Mouse (Mus musculus): ENCODE measurements around the gene Xab2. TPM values are rescaled to one million over a fixed set of nuclear protein-coding genes. Genes with fewer than 3 reads are reported as not detected.

The Xab2 gene
- total RNA-seq (2023): 10 to 100 TPM; 38.0 to 40.5 TPM

GRCm38 (mm10) chr8:3621199-3621970, at the start of gene Xab2, which contains the start of gene Pet100:
Gene Xab2, minus strand, starts transcription at chr8:3621316.
Gene Pet100, plus strand, starts transcription at chr8:3621548.

GRCm38 (mm10) chr8:3665507-3665906, 44.4 kb upstream of the Xab2 start, which contains the start of gene Mcemp1:
Gene Mcemp1, plus strand, starts transcription at chr8:3665754.

GRCm38 (mm10) chr8:3655526-3655925, 34.4 kb upstream of the Xab2 start, which contains the start of gene Retn:
Gene Retn, plus strand, starts transcription at chr8:3655770.

GRCm38 (mm10) chr8:3630647-3631477, 9.7 kb upstream of the Xab2 start, which contains the start of gene Stxbp2:
Gene Stxbp2, plus strand, starts transcription at chr8:3630955.

GRCm38 (mm10) chr8:3625445-3625844, 4.3 kb upstream of the Xab2 start, which contains the start of gene Pcp2:
Gene Pcp2, minus strand, starts transcription at chr8:3625545.

GRCm38 (mm10) chr8:3586993-3587390, 34.1 kb downstream of the Xab2 start, which contains the start of gene Camsap3:
Gene Camsap3, plus strand, starts transcription at chr8:3587293.

GRCm38 (mm10) chr8:3567641-3568371, 53.3 kb downstream of the Xab2 start, which contains the start of gene C330021F23Rik:
Gene C330021F23Rik, plus strand, starts transcription at chr8:3567990.

Other genes starting within 250 kb of the Xab2 start
- gene Arhgef18, start 228.3 kb downstream of the Xab2 start, total RNA-seq (2023): 100 to 1,000 TPM in 1 of 2 experiments, 10 to 100 TPM in 1; 88.5 to 108 TPM
- gene Pex11g, start 153.6 kb downstream of the Xab2 start, total RNA-seq (2023): under 1 TPM; 0.60 to 0.81 TPM
- gene Tex45, start 150.5 kb downstream of the Xab2 start, total RNA-seq (2023): under 1 TPM; 0.22 to 0.26 TPM
- gene Zfp358, start 128.2 kb downstream of the Xab2 start, total RNA-seq (2023): 1 to 10 TPM; 5.0 to 5.5 TPM
- gene Mcoln1, start 120.9 kb downstream of the Xab2 start, total RNA-seq (2023): 10 to 100 TPM; 27.1 to 36.8 TPM
- gene Pnpla6, start 105.9 kb downstream of the Xab2 start, total RNA-seq (2023): 10 to 100 TPM; 28.1 to 30.0 TPM
- gene C330021F23Rik, start 53.3 kb downstream of the Xab2 start, total RNA-seq (2023): not detected
- gene Camsap3, start 34.0 kb downstream of the Xab2 start, total RNA-seq (2023): under 1 TPM; 0.11 to 0.68 TPM
- gene Pet100, start 232 bp upstream of the Xab2 start, total RNA-seq (2023): 100 to 1,000 TPM; 104 to 110 TPM
- gene Pcp2, start 4.2 kb upstream of the Xab2 start, total RNA-seq (2023): not detected
- 100 to 1,000 TPM; 304 to 323 TPM for gene Stxbp2, start 9.6 kb upstream of the Xab2 start, total RNA-seq (2023)
- 1 to 10 TPM; 1.6 to 1.7 TPM for gene Retn, start 34.5 kb upstream of the Xab2 start, total RNA-seq (2023)
- 100 to 1,000 TPM; 317 to 329 TPM for gene Mcemp1, start 44.4 kb upstream of the Xab2 start, total RNA-seq (2023)
- 1 to 10 TPM; 5.6 to 5.8 TPM for gene Fcor, start 51.0 kb upstream of the Xab2 start, total RNA-seq (2023)
- 10 to 100 TPM; 11.7 to 14.0 TPM for gene Trappc5, start 55.0 kb upstream of the Xab2 start, total RNA-seq (2023)
- gene Fcer2a, start 72.9 kb upstream of the Xab2 start, total RNA-seq (2023): under 1 TPM; 0.29 to 0.70 TPM
- not detected for gene Clec4g, start 99.3 kb upstream of the Xab2 start, total RNA-seq (2023)
- 1 to 10 TPM; 6.7 to 7.7 TPM for gene Cd209a, start 127.7 kb upstream of the Xab2 start, total RNA-seq (2023)
- not detected for gene Cd209e, start 233.0 kb upstream of the Xab2 start, total RNA-seq (2023)

Measured in neutrophil, adult 83 days (primary cell).